Mouse (Mus musculus): ENCODE data around the gene Prkce.

Gene Prkce

DNA sequence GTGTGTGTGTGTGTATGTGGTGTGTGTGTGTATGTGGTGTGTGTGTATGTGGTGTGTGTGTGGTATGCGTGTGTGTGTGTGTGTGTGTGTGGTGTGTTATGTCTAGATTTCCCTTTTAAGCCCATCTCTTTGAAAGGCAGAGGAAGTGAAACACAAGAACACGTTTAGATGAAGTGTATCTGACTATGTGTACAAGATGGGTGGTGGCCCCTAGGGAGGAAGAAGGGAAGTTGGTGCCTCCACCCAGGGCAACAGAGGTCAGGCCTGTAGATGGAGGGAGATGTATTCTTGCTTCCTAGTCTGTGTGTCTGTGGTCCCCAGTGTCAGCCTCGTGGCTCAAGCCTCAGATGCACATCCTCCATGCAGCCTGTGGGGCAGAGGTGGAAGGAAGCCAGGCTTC is 169.5 kb downstream of the Prkce start:
- DNase-seq: peak; percentile 60

DNA sequence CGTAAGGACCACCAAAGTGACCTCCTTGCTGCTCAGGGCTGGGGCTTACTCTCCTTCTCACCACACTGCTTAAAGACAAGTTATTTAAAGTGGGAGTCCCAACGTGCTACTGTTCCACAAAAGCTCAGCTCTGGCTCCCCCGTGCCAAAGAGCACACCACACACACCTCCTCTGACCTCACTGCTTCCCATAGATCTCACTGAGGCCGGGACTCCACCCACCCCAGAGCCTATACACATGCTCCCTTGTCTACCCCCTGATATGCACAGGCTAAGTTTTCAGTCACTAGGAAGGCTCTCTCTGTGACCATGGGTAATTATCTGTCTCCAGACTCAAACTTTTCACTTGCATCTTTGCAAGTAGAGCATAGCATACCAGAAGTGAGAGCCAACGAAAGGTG is 170.7 kb downstream of the Prkce start:
- no peak for DNase-seq

DNA sequence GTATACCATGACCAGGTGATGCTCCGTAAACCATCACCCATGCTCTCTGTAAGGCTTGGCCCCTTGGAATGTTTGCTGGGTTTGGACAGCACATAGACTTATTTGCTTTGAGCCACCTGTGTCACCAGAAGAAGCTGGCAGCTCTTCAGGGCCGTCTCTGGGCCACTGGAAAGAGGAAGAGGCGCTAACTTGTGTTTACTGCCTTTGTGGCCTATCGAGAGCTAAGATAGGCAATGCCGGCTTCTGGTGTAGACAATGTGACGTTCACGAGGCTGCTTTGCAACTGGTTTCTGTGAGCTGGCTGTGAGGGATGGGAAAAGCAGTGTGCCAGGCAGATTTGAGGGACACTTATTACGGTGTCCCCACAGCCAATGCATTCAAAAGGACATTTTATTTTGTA is 176.4 kb downstream of the Prkce start:
- DNase-seq: no peak

DNA sequence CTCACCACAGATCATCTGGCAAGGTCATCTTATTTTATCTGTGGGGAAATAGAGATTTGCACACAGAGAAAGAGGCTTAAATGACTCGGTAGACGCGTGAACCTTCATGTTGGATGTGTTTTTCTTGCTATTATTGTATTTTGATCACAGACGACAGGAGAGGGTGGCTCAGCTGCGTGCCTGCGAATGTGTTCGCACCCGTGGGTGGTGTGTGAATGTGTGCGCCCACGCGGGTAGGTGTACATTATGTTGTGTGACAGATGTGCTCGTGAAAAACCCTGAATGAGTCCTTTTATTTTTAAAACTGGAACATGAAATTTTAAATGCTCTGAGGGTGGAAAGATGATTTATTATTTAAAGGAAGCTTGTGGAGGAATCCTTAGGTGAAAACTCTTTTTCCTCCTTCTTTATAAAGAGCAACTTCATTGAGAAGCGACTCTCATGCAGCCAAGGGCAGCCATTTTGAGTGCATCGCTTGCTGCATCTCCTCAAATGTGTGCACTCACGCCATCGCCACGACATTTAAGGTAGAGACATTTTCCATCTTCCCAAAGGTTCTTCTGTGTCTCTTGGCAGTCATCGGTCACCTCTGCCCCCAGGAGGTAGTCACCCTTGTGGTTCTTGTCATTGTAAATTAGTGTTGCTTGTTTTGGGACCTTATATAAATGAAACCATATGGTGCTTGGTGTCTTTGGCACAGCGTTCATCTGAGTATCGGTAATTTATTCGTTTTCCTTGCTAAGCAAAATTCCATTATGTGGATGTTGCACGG is 177.8 kb downstream of the Prkce start:
- no peak for DNase-seq

DNA sequence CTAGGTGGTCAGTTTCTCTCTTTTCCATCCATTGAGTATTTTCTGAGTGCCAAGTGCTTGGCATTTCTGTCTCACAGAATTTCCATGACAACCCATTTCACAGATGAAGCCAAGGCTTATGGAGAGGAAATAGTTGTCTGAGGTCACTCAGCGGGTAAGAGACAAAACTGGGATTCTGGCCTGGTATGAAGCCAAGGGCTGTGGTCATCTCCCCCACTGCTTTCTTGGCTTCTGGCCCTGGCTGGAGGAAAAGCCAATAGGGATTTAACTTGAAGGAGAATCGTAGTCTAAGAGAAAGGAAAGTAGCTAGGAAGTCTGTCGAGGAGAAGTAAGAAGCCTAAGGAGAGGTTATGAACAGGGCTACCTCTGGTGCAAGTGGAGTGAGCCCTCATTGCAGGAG is 182.7 kb downstream of the Prkce start:
- peak; percentile 82 for DNase-seq

DNA sequence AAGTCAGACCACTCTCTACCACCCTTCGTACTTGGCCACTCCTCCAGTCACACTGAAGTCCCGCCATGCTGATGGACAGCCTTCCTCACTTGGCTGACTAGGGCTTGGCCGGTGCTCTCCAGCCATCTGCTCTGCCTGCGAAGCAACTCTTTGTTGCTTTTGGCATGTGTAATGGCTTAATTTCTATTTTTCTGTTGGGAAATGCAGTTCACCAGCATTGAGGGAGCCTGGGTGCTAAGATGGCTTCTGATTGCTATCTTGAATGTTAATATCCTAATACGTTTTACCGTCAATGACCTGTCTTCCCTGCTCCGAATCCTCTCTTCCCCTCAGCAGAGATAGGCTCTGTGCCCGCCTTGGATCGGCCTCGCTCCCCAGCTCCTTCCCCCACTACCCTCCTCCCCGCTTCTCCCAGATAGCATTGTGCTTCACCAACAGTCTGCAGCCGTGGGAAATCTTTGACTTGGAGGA is 183.2 kb downstream of the Prkce start:
- no peak for DNase-seq

DNA sequence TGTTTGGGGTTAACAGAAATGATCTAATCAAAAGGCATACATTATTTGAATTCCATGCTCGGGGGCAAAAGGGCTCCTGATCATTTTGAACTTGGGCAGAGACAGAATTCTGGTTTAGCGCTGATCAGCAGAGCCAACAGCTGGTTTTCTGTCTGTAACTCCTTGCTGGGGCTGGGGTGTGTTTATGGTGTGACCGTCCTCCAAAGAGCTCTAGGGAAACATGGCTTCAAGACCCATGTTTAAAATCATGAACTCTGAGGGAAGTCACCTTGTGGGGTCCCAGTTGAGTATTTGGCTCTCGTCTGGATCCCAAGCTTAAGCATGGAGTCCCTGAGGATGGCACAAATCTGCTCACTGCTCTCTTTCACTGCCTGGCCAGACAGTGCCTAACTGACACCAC is 183.7 kb downstream of the Prkce start:
- no peak for DNase-seq

DNA sequence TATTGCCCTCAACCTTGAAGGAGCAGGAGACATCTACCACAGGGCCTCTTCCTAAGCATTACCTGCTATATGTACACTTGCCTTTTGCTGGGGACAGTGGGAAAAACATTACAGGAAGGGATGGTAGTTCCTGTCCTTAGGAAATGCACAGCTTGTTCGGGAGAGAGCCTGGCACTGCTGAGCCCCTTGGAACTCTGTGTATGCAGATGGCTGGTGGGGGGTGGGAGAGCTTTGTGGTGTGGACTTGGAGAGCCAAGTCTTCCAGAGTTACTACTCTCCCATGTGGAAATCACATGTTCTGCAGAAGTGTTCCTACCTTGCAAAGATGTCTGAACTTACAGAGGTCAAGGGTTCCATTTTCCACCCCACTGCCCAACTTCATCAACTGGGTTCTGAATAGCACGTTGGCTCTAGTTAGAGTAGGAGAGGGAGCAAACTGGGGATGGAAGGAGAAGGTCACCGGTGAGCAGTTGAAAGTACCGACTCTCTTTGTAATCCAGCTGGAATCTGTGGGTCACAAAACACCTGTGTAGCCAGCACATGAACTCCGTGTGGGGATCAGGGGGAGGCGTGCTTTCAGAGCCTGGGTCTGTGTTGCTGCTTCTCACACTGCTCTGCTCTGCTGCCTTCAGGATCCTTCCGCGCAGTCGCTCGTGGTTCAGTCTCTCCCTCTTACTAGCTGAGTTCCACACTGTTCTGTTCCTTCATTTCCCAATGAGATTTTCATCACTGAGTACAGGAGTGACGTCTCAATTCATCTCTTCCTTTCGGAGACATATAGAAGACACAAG is 184.9 kb downstream of the Prkce start:
- no peak for DNase-seq

DNA sequence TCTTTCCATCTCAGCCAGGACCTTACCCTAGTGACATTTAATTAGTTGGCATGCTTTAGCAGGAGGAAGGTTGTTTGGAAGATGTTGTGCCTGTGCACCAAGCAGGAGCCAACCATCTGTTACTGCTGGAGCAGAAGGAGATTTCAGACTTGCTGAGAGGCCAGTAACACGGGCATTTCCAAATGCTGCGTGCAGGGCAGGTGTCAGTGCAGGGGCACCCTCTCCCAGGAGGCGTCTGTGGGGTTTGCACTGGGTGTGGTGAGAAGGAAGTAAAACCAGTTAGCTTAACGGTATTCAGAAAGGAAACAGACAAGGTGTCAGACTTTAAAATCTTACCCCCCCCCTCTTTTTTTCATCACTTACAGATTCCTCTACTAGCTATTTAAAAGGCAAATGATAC is 186.1 kb downstream of the Prkce start:
- no peak for DNase-seq

DNA sequence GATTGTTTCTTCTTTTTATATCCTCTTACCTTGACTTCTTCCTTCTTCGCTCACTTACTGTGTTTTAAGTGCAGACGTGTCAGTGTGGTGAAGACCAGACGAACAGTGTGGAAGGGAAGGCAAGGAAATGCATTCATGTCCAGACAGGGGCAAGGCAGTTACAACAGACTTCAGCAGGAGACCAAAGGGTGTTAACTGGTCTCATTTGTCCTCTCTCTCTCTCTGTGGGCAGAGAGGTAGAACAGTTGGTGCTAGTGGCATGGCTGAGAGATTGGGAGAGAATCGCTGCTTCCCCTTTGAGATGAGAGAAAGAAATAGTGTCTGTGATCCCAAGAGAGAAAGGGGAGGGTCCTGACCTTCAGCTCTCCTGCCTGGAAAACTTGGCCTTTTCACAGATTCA is 186.5 kb downstream of the Prkce start:
- no peak for DNase-seq

DNA sequence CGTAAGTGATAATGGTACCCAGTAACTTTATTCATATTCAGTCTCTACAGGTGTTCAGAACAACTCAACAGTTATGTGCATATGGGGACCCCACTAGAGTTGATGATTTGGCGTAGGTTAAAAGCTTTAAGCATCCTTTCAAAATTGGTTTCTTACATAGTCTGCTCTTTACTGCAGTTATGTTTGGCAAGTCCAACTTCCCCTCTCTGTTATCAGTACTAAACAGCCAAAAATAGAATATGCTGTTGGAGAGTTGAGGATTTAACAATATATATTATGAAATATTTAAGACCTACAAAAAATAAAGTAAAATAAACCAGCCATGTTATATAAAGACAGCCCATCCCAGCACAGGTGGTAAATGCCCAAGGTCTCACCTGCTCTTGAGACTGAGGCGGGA is 187.3 kb downstream of the Prkce start:
- no peak for DNase-seq

DNA sequence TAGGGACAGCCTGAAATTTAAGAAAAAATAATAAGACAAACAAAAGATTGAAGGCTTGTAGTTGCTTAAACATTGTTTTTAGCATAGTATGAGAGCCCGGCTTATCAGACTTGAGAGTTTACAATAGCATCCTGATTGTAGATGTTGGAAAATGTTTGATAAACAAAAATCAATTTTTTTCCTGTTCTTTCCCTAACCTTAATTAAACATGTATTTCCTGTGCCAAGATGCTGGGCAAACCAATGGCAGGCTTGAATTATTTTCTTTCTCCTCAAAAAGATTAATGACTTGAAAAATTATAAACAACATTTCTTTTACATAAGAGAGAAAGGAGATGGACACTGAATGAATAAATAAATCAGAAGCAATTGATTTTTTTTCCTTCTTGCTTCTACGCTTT is 187.7 kb downstream of the Prkce start:
- DNase-seq: no peak

DNA sequence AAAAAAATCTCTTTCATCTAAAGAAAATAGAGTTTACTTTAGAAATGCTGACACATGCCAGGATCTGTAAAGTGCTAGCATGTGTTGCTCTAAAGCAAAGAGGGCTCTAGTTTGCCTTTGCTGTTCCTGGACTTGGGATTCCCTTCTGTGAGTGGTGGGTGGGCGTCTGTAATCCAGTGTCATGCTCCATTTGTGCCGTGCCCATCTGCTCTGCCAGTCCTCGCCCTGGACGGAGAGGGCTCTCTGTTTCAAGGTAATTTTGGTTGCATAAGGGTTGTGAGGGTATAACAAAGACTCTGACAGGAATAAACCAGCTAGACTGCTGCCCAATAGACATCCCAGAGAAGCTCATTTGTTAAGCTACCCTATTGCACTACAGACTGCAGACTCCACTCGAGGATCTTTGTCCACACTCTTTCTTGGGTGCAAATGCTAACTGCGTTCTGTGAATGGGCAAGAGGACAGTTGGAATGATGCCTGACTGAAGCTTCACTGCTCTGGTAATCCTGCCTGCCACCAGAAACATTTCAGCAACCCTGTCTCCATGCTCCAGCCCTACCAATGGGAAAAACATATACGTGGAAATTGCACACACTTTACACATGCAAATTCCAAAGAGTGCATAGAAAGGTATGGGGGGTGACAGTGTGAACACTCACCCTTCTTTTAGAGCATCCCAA is 188.3 kb downstream of the Prkce start:
- DNase-seq: no peak

DNA sequence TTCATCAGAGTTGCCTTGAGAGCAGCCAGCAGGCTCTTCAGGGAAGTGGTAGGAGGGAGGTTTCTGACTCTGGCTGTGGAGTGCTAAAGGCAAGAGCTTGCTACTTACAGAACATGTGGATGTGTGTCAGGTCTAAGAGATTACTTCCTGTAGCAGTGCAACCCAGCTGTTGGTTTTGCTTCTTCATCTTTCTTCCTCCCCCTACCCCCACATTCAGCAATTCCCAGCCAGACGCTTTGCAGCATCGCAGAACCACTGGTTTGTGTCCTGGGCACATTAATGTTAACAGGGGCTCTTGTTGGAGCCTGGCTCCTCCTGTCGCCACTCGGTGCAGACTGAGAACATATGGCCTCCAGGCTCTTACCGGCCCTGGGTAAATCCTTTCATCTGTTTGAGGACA is 190.8 kb downstream of the Prkce start:
- DNase-seq: no peak

DNA sequence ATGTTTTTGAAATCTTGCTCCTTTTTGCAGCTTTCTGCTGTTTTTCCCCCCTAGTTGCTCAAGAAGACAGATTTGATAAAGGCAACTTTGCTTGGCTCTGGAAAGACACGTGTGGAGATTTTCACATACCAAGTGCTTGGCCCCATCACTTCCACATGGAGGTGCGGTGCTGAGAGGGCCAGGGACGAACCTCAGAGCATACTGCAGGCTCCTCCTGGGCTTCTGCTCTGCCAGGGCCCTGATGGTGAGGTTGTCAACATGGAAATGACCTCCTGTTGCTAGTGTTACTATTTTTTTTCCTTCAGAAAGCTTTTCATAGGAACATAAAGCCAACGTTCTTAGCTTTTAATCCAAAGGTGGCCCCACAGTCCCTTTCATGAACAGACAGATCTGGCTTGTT is 191.3 kb downstream of the Prkce start:
- no peak for DNase-seq

DNA sequence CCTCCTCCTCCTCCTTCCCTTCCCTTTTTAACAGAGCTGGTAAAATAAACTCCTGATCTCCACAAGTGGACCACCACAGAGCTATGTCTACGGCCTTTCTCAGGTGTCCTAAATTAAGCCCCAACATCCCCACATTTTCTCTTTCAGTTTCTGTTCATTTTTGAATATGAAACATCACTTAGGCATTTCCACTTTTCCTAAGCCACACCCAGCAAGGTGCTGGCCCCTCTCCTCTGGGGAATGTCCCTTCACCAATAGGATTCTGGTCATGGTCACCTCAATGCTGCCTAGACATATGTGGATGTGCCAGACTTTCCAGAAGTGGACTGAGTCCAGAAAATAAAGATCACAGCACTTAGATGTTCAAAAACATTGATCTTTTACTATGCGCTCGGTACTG is 193.3 kb downstream of the Prkce start:
- DNase-seq: no peak

DNA sequence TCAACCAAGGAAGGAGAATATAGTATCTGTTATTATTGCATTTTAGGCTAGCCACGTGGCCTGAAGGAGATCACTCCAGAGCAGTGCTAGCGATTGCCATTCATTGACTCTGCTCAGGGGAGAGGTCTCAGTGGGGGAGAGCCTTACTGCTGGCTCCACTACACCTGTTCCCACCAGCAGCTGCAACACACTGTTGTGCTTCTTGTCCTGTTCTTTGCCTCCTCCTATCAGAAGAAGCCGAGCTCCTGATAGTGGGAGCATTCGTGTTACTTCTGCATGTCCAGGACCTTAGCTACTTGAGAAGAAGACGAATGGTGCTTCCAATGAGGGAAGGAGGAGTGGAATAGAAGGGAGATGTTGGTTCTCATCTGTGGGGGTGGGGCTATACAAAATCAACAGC is 195.8 kb downstream of the Prkce start:
- no peak for DNase-seq

DNA sequence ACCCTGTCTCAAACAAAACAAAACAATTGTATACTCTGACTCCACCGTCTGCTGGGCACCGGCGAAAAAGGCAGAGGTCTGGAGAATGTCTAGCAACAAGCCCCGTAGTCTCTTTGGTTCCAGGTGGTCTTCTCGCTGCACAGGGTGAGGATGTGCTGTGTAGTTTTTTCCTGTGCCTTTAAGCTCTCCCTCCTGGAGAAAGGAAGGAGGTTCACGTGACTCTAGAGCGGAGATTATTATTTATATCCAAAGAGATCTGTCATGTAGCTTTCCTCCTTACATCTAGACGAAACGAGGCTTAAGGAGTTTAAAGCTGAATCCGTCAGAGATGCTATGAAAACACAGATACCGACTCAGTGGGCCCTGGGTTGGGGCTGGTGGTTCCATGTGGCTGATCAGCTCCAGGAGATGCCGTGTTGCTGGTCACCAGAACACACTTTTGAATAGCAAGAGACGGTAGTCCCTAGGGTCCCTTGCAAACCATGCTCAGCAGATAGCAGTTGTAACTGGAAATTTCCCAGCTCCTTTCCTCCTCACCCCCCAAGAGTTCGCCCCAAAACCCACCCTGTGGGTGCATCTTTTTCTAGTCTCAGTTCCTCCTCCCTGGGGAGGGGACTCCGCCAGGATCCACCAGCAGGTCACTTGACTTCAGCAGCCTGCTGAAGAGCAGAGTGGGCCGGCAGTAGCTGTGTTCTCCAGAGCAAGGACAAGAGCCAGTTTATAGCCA is 196.9 kb downstream of the Prkce start:
- DNase-seq: no peak

DNA sequence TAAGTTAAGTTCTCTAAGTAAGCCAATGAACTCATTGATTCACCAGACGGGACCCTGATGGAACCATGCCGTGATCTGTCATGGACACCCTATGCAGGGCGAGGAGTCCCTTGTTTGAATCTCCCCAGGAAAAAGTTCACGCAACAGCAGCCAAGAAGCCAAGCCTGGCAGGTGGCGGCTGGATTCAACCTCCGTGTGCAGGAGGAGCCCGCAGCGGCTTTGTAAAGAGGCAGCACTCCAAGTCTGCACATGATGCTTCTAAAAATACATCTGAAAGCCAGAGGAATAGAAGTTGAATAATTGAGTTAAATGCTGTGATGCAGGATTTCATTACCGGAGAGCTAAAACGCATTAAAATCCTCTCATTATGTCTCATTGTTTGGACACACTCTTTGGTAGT is 199.3 kb downstream of the Prkce start:
- DNase-seq: no peak

DNA sequence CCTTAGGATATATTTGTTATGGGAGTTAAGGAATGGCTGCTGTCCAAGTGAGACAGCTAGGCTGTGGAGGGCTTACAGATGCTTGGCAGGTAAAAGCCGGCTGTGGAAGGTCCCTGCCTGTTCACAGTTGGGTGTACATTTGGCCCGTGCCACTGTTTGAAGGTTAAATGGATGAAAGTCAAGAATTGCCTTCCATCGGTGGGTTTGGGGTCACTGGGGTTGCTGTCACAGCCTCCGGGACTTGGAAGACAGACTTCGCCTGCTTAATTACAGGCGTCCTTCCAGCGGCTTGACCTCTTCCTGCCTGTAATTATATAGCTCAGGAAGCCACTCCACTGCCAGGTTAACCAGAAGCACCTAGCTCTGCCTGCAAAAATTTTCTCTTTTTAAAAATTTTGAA is 200.1 kb downstream of the Prkce start:
- DNase-seq: peak; percentile 45

DNA sequence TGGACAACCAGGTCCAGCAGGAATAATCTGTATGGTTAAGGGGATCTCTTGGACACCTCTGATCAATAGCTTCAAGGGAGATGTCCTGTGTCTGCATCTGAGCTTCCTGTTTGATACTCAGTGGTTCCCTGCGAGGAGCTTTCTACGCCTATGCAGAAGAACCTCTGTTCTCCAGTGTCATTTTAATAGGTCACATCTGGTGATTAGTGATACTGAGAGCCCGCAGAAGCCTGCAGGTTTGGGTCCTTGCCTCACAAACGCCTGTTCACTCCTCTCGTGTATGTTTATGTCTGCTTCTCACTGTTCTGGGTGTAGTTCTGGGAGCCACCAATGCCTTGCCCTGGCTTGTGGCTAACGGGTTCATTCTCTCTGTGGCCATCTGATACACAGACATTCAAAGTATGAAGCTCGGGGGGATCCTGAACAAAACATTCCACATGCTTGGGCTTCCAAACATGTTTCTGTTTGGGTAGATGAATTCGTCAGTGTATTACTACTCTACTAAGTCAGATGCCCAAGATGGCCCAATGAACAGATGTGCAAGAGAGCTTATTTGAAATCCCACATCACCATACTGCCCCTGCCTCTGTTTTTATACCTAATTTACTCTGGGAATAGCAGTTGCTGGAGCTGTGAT is 202.6 kb downstream of the Prkce start:
- DNase-seq: no peak

DNA sequence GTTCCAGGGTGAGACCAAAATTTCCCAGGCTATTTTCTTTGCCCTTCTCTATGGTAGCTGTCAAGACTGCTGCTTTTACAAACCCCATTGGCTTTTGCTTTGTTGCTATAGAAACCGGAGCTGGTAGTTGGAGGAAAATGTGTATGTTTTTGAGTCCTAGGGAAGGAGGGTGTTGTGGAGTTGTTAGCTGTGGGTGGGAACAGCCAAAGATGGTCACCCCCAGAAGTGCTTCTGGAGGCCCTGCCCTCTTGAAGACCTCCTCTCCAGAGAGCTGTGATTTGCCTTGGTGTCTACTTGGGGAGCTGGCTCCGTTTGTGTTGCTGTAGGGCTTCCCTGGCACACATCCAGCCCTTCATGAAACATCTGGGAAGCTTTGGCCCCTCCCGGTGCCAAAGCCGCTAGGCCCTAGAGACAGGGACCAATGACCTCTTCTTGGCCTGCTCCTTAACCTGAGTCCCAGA is 203.5 kb downstream of the Prkce start:
- peak; percentile 47 for DNase-seq

DNA sequence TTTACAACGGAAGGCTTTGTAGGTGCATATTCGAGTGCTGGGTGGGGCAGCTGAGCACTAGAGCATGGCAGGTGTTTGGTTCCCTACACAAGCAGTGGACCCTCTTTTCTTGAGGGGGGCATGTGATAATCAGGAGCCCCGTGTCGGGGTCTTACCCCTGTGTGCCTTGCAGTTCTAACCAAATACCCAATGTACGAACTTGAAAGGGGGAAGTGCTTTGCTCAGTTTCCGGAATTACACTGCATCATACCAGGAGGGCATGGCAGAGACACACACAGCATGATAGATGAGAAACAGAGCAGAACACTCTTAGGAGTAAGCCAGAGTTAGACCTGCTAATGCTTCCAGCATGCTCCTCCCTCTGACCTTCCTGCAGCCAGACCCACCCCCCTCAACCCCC is 208.8 kb downstream of the Prkce start:
- DNase-seq: no peak

All from kidney, postnatal 14 days (tissue).